Mouse (Mus musculus): ENCODE results near the gene Ssh2. TPM values are rescaled to one million over a fixed set of nuclear protein-coding genes. Genes with fewer than 3 reads are reported as not detected.
"Not testable (repeated sequence)": the region's sequence is repeated elsewhere in the genome, so short reads cannot be mapped to it uniquely, and the experiment has no call there.

Ssh2 gene
- total RNA-seq, 2 experiments from 2014 or later = 44.9 to 46.5 TPM

GRCm38 (mm10) chr11:77348142-77348741 is 132.2 kb downstream of the Ssh2 start:
- DNase-seq (ENCODE audit: low spot score in 2 of 2) = peak; percentile 78 to 87

- no peak for DNase-seq (ENCODE audit: low spot score in 2 of 2)
These were observed 132.9 kb downstream of the Ssh2 start for GRCm38 (mm10) chr11:77348985-77349384.

- DNase-seq (ENCODE audit: low spot score in 2 of 2) = no peak
These were observed 133.6 kb downstream of the Ssh2 start for GRCm38 (mm10) chr11:77349698-77350097.

- no peak for DNase-seq (ENCODE audit: low spot score in 2 of 2)
These were observed 139.0 kb downstream of the Ssh2 start for GRCm38 (mm10) chr11:77355055-77355454.

GRCm38 (mm10) chr11:77357839-77358238 is 141.8 kb downstream of the Ssh2 start:
- no peak for DNase-seq (ENCODE audit: low spot score in 2 of 2)

GRCm38 (mm10) chr11:77363476-77363875 is 147.4 kb downstream of the Ssh2 start:
- no peak for DNase-seq (ENCODE audit: low spot score in 2 of 2)

GRCm38 (mm10) chr11:77364376-77364775 is 148.3 kb downstream of the Ssh2 start:
- no peak for DNase-seq (ENCODE audit: low spot score in 2 of 2)

GRCm38 (mm10) chr11:77365706-77366386 is 149.8 kb downstream of the Ssh2 start:
- DNase-seq (ENCODE audit: low spot score in 2 of 2) = no peak

- DNase-seq (ENCODE audit: low spot score in 2 of 2) = no peak
These were observed 151.6 kb downstream of the Ssh2 start for GRCm38 (mm10) chr11:77367541-77368270.

GRCm38 (mm10) chr11:77369188-77369840 is 153.2 kb downstream of the Ssh2 start:
- DNase-seq (ENCODE audit: low spot score in 2 of 2) = no peak

GRCm38 (mm10) chr11:77369841-77370191 is 153.7 kb downstream of the Ssh2 start:
- DNase-seq (ENCODE audit: low spot score in 2 of 2) = no peak

- no peak for DNase-seq (ENCODE audit: low spot score in 2 of 2)
These were observed 155.0 kb downstream of the Ssh2 start for GRCm38 (mm10) chr11:77371088-77371487.

- DNase-seq (ENCODE audit: low spot score in 2 of 2) = no peak
These were observed 155.6 kb downstream of the Ssh2 start for GRCm38 (mm10) chr11:77371696-77372095.

- no peak for DNase-seq (ENCODE audit: low spot score in 2 of 2)
These were observed 156.3 kb downstream of the Ssh2 start for GRCm38 (mm10) chr11:77372196-77372904.

GRCm38 (mm10) chr11:77378622-77379021 is 162.5 kb downstream of the Ssh2 start:
- DNase-seq (ENCODE audit: low spot score in 2 of 2) = no peak

GRCm38 (mm10) chr11:77381174-77381573 is 165.1 kb downstream of the Ssh2 start:
- DNase-seq (ENCODE audit: low spot score in 2 of 2) = no peak

GRCm38 (mm10) chr11:77384151-77384550 is 168.1 kb downstream of the Ssh2 start:
- no peak for DNase-seq (ENCODE audit: low spot score in 2 of 2)

GRCm38 (mm10) chr11:77385706-77386690 is 169.9 kb downstream of the Ssh2 start:
- no peak for DNase-seq (ENCODE audit: low spot score in 2 of 2)

- DNase-seq (ENCODE audit: low spot score in 2 of 2) = not testable (repeated sequence)
These were observed 172.1 kb downstream of the Ssh2 start for GRCm38 (mm10) chr11:77388197-77388596.

GRCm38 (mm10) chr11:77395539-77395938 is 179.5 kb downstream of the Ssh2 start:
- no peak for DNase-seq (ENCODE audit: low spot score in 2 of 2)
